Mouse (Mus musculus) erythroblast, adult 5-6 weeks (primary cell): ENCODE data around the gene Cers6. TPM values are rescaled to one million over a fixed set of nuclear protein-coding genes. Genes with fewer than 3 reads are reported as not detected.

Experiments used
- ATAC-seq: replicated peaks from 2 replicates; pipeline ENCODE4 v1.8.0; 2016; ENCODE audit warnings: moderate number of reproducible peaks, mild to moderate bottlenecking, moderate TSS enrichment, inconsistent platforms; ENCODE audit not compliant: poor library complexity, low FRiP score, severe bottlenecking
- total RNA-seq, 2 experiments: library from RNA; stranded (forward) in 1 of 2; stranded (reverse) in 1 of 2; fragments of 150-400 nt in 1 of 2; fragments of 200-764, 138-1000 nt in 1 of 2; gene quantifications; 2 replicates each; pipeline versions ENCODE4 v1.2.3 to v1.2.4; 2015 to 2017; ENCODE audit warnings: low replicate concordance in 2 of 2

Gene Cers6
- total RNA-seq, 2 experiments from 2014 or later: 9.3 to 16.3 TPM

- no peak for ATAC-seq
Measured at GRCm38 (mm10) chr2:69134186-69134585, 272.9 kb downstream of the Cers6 start.

GRCm38 (mm10) chr2:69134937-69135336 is 273.7 kb downstream of the Cers6 start:
- ATAC-seq: no peak

- no peak for ATAC-seq
Measured at GRCm38 (mm10) chr2:69135661-69136576, 274.7 kb downstream of the Cers6 start, which contains the start of gene Nostrin. Gene Nostrin (plus strand): TSS chr2:69135800.

- ATAC-seq: no peak
Measured at GRCm38 (mm10) chr2:69137406-69138084, 276.3 kb downstream of the Cers6 start.

GRCm38 (mm10) chr2:69138759-69139158 is 277.5 kb downstream of the Cers6 start:
- no peak for ATAC-seq

- ATAC-seq: no peak
Measured at GRCm38 (mm10) chr2:69140215-69140614, 279.0 kb downstream of the Cers6 start.

GRCm38 (mm10) chr2:69140816-69141215 is 279.6 kb downstream of the Cers6 start:
- no peak for ATAC-seq

GRCm38 (mm10) chr2:69148691-69149090 is 287.4 kb downstream of the Cers6 start:
- ATAC-seq: no peak

GRCm38 (mm10) chr2:69149154-69149553 is 287.9 kb downstream of the Cers6 start:
- ATAC-seq: no peak

- no peak for ATAC-seq
Measured at GRCm38 (mm10) chr2:69150841-69151240, 289.6 kb downstream of the Cers6 start.

- no peak for ATAC-seq
Measured at GRCm38 (mm10) chr2:69155861-69156260, 294.6 kb downstream of the Cers6 start.

- ATAC-seq: no peak
Measured at GRCm38 (mm10) chr2:69156283-69156682, 295.0 kb downstream of the Cers6 start.

GRCm38 (mm10) chr2:69158907-69159306 is 297.7 kb downstream of the Cers6 start:
- no peak for ATAC-seq

Other genes starting within 250 kb of the Cers6 start
- not detected in 2 replicates for gene 4932414N04Rik, start 205.0 kb upstream of the Cers6 start, total RNA-seq (2015; ENCODE audit: low replicate concordance)
- not detected in 2 replicates for gene 4932414N04Rik, start 205.0 kb upstream of the Cers6 start, total RNA-seq (2017; ENCODE audit: low replicate concordance)